Mouse (Mus musculus) v-Abl transformed pro-B cells (cell line): ENCODE measurements around the gene Psenen.

ENCODE experiments used
- in situ Hi-C, 2 experiments: fragments of 400-800 bp; cut with MboI; formaldehyde crosslinking; loops; one replicate each; pipeline ENCODE4 v1.15.1; 2025; ENCODE audit not compliant: unreplicated experiment in 2 of 2

Psenen gene

DNA sequence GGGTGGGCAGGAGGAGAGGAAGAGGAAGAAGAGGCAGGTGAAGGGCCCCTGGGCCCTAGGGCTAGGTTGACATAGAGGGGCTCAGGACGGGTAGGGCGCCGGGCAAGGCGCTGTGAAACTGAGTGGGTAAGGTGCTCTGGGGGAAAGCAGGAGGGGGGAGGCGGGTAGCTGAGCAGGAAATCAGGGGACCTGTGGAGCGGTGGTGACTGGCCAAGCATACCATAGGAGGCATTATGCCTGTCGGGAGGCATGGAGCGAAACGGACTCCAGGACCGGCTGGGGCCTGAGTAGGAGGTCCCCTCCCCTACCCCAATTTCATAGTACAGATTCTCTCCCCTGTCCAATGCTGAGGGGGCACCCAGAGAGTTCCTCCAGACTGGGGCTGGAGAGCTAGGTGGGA lies 40.6 kb downstream of the Psenen start:
- in situ Hi-C loops = no loop called here

DNA sequence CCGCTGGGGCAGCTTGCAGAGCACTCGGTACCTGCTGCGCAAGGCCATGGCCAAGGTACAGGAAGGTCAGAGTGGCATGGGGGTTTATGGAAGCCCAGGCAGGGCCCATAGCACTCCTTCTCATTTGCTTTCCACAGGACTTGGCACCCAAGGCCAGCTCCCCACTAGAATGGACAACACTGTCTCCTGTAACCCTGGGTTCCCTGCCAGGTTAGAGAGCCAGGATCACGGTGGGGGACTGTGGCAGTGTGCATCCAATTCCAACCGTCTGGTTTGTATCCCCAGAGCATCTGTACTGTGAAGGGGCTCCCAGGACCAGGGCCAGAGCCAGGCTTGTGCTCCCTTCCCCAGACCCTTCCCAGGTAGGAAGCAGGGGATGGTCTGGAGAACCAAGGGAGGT lies 42.6 kb downstream of the Psenen start:
- in situ Hi-C loops = no loop called here

DNA sequence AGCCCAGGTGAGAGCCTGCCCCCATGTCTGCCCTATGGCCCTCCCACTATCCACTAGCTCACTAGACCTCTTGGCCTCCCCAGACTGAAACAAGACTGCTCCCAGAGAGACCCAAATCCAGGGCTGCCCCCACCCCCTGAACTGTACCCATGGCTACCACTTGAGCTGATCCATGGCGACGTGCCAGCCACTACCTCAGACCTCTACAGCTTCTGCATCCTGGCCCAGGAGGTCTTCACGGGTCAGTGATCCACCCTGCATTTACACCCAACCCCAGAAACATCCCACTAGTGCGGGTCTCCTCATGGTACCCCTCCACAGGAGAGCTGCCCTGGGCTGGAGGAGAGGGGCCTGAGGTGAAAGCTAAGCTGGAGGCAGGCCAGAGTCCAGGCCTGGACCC lies 43.0 kb downstream of the Psenen start:
- in situ Hi-C loops = no loop called here

DNA sequence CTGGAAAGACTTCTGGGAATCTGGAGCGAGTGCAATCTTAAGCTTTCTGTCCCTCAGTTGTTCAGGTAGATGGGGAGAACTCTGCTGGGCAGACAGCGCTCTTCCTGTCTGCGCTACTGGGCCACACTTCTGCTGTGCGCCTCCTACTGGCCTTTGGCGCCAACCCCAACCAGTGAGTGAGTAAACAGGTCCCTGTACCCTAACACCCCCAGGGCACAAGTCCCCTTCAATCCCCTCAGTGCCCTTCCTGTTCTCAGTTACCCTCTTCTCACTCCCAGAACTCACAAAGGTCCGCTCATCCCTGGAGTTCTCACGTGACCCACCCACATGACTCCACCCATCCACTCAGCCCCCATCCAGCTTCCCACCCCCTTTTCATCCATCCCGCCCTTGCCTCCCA lies 45.1 kb downstream of the Psenen start:
- in situ Hi-C loops = no loop called here

DNA sequence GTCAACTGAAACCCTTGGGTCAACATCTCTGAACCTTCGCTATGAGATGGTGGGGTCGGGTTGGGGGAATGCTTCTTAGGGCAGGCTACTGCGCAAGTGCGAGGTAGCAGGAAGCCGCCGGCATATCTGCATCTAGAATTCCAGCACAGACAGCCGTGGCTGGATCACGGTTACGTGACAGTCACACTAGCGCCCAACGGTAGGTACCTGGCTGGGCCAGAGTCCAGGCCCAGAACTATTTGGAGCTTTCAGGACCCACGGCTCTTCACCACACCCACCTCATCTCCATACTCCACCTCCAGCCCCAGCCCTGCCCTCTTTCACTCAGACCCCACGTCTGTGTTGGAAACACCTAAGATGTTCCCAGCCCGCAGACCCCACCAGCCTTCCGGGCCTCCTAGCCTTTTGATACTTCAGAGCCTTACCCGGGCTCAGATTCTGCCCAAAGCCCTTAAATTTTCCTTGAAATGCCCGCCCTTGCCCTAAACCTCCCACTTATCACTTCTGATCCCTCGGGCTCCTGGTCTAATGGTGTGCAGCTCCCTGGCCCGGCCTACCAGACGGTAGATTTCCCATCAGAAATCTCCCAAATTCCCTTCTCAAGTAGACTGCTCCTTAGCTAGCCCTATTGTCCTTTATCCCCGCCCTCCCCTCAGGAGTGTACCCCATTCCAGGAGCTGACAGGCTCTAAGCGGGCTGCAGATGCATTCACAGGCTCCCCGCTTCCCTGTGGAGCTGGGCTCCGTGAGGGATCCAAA lies 48.2 kb downstream of the Psenen start:
- in situ Hi-C loops = no loop called here
